Mouse (Mus musculus) G1E (cell line): ENCODE results near the gene Gm20708. TPM values are rescaled to one million over a fixed set of nuclear protein-coding genes. Genes with fewer than 3 reads are reported as not detected.

Experiments
- ATAC-seq: 2 replicates; pipeline ENCODE4 v1.8.0; 2016; ENCODE audit warnings: mild to moderate bottlenecking; ENCODE audit not compliant: insufficient number of reproducible peaks, poor library complexity, low FRiP score, severe bottlenecking; ENCODE audit errors: extremely low read depth
- DNase-seq: peaks from one replicate; pipeline ENCODE4 v3.0.0; 2012; ENCODE audit warnings: low spot score
- H3K27me3 ChIP-seq: 2 replicates; pipeline ENCODE4 v1.6.1; 2012; ENCODE audit warnings: mild to moderate bottlenecking, low read length, inconsistent platforms; ENCODE audit not compliant: insufficient read depth
- H3K36me3 ChIP-seq: replicated peaks from 2 replicates; pipeline ENCODE3; 2012; ENCODE audit warnings: mild to moderate bottlenecking, inconsistent platforms
- H3K4me1 ChIP-seq: 2 replicates; pipeline ENCODE4 v1.6.1; 2012; ENCODE audit warnings: low read depth, low read length, inconsistent platforms, mixed read lengths; ENCODE audit not compliant: insufficient read depth
- H3K4me3 ChIP-seq: 2 replicates; pipeline ENCODE4 v1.5.1; 2012; ENCODE audit warnings: low read depth, mild to moderate bottlenecking, inconsistent platforms, low read length, moderate library complexity, mixed read lengths
- H3K9me3 ChIP-seq: replicated peaks from 2 replicates; pipeline ENCODE4 v1.6.1; 2012; ENCODE audit warnings: inconsistent platforms
- CTCF ChIP-seq: IDR thresholded peaks from 2 replicates; pipeline ENCODE4 v1.5.1; 2012; ENCODE audit warnings: low read depth, low read length, inconsistent platforms, mixed read lengths
- GATA1 ChIP-seq: IDR thresholded peaks from 2 replicates; pipeline ENCODE4 v1.6.1; 2012; ENCODE audit warnings: borderline replicate concordance, low read length, inconsistent platforms, mixed read lengths
- GATA2 ChIP-seq: IDR thresholded peaks from 2 replicates; pipeline ENCODE4 v1.6.1; 2012; ENCODE audit warnings: low read depth, low read length, inconsistent platforms, borderline replicate concordance
- POLR2AphosphoS5 ChIP-seq: IDR thresholded peaks from 2 replicates; pipeline ENCODE4 v1.6.1; 2012; ENCODE audit warnings: low read depth, low read length, inconsistent platforms; ENCODE audit not compliant: insufficient replicate concordance
- TAL1 ChIP-seq: conservative IDR thresholded peaks from 2 replicates; pipeline ENCODE4 v1.6.1; 2012; ENCODE audit warnings: low read depth, low read length, inconsistent platforms, mixed read lengths
- polyA plus RNA-seq: library from polyadenylated mRNA; stranded (reverse); fragments of >175 nt; gene quantifications from 2 replicates; pipeline ENCODE4 v1.2.3, GENCODE M21; 2012
- total RNA-seq, 2 experiments: library from RNA; stranded (forward) in 1 of 2; stranded (reverse) in 1 of 2; fragments of 200-1000 nt in 1 of 2; fragments of >200 nt in 1 of 2; fragmentation: Nextera tagmentation in 1 of 2; gene quantifications; 2 replicates each; pipeline ENCODE4 v1.2.3; 2014 to 2017

Gene Gm20708
- total and polyA plus RNA-seq, 3 experiments: 0.09 to 8.7 TPM; not detected in 1

DNA sequence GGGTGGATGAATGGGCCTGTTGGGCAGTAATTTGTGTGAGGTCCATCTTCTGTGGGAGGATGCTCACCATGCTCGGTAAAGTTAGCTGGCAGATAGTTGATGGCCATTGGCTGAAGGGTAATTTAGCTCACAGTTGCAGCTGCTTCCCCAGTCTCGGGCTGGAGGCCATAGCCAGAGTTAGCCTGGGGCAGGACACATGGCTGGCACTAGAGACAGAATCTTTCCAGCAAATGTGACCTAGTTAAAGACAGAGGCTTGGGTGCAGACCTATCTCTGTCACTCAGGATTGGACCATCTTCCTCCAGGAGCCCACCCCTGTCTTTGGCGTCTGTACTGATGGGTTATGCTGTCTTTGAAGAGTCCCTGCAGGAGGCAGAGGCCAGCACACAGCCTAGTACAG lies 48.9 kb downstream of the Gm20708 start:
- peaks cover 7% of the 10 kb centered on the region for H3K9me3 ChIP-seq
- H3K4me3 ChIP-seq: no peak overlapping the region
- peaks cover 17% of the 10 kb centered on the region for H3K4me1 ChIP-seq
- DNase-seq: no peak
- peaks cover 52% of the 10 kb centered on the region for H3K36me3 ChIP-seq
- no peak for ATAC-seq
- H3K27me3 ChIP-seq: peaks cover 33% of the 10 kb centered on the region
- no peak for TF ChIP-seq TAL1
- TF ChIP-seq CTCF: no peak
- TF ChIP-seq POLR2AphosphoS5: no peak

DNA sequence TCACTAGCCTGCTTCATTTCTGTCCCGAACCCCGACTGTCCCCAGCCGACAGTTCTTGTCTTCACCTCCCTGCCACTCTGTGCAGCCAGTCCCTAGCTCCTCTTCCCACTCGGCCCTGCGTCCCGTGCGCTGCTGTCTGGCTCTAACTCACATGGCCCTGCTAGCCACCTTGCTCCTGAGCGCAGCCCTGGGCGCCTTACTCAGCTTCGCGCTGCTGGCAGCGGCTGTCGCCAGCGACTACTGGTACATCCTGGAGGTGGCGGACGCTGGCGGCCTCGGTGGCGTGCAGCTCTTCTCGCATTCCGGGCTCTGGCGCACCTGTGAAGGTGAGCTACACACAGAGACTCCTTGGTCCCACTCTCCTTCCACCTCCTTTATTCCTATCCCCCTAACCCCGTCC lies 51.1 kb downstream of the Gm20708 start, which contains the start of gene Tmem235:
Gene Tmem235 (plus strand): TSS at position 152 of the 400 bp plus-strand sequence.
- peaks cover 34% of the 10 kb centered on the region for H3K4me1 ChIP-seq
- ATAC-seq (no peak), DNase-seq (no peak)
- TF ChIP-seq GATA2: no peak
- TF ChIP-seq POLR2AphosphoS5: no peak
- TF ChIP-seq GATA1: no peak
- no peak for TF ChIP-seq CTCF
- TF ChIP-seq TAL1: no peak
- H3K9me3 ChIP-seq: peaks cover 7% of the 10 kb centered on the region
- H3K4me3 ChIP-seq: no peak within 1 kb of the TSS
- peaks cover 50% of the 10 kb centered on the region for H3K27me3 ChIP-seq
- H3K36me3 ChIP-seq: peaks cover 33% of the 10 kb centered on the region

DNA sequence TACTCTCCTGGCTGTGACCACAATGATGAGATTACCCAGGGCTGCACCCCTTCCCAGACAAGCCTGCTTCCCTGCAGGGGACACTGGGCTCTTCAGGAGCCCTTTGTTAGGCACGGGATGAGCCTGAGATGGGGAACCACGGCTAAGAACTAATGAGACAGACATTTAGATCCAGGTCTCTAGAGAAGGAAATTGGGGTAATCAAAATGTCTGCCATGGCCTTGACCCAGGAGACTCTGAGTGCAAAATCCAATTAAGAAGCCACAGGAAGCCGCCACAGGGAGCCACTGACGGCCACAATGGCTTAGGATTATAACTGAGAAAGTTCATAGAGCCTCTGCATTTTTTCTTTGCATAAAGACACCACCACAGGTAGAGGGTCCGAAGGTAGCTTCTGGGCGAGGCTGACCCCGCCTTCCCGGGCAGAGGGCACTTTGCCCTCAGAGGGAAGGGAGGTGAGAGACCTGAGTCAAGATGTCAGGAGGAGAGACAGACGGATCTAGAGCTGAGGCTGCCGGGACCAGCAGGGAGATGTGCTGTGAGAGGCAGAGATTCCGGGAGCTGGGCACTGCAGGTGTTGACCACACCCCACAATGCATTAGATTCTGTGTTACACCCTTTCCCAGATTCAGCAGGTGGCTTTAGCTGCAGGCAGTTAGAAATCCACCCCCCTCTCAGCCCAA lies 53.8 kb downstream of the Gm20708 start:
- ATAC-seq: no peak
- H3K27me3 ChIP-seq: peaks cover 75% of the 10 kb centered on the region

DNA sequence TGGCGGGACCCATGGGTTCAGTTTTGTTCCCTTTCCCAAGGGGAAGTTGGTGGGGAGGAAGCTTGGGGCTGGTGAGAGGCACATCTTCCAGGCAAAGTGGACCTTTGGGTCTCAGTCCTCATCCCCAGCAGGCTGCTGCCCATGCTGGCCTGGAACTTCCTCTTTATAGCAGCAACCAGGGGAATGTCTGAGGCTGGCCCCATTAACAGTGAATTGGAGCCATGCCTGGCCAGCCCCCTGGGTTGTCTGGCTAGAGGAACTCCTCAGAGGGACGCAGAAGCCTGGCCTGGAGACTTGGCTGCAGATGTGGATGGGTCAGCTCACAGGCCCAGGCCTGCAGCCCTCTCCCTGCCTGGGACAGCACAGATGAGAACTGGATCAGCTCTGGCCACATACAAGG lies 55.3 kb downstream of the Gm20708 start:
- Histone ChIP-seq H3K4me1 (peaks cover 32% of the 10 kb centered on the region), H3K27me3 (peaks cover 88% of the 10 kb centered on the region), H3K36me3 (no peaks in the 10 kb centered on the region), H3K9me3 (no peaks in the 10 kb centered on the region), H3K4me3 (no peak overlapping the region)
- DNase-seq (no peak), ATAC-seq (no peak)
- TF ChIP-seq GATA1 (no peak), GATA2 (no peak), POLR2AphosphoS5 (no peak), CTCF (no peak), TAL1 (no peak)

More for the DNA sequence above, 53.8 kb downstream of the Gm20708 start:
- Histone ChIP-seq H3K4me1 (peaks cover 32% of the 10 kb centered on the region), H3K4me3 (no peak overlapping the region), H3K9me3 (no peaks in the 10 kb centered on the region), H3K36me3 (peaks cover 7% of the 10 kb centered on the region)
- no peak for DNase-seq
- TF ChIP-seq GATA1: no peak
- TF ChIP-seq CTCF: no peak
- TF ChIP-seq POLR2AphosphoS5: no peak
- no peak for TF ChIP-seq TAL1
- no peak for TF ChIP-seq GATA2

DNA sequence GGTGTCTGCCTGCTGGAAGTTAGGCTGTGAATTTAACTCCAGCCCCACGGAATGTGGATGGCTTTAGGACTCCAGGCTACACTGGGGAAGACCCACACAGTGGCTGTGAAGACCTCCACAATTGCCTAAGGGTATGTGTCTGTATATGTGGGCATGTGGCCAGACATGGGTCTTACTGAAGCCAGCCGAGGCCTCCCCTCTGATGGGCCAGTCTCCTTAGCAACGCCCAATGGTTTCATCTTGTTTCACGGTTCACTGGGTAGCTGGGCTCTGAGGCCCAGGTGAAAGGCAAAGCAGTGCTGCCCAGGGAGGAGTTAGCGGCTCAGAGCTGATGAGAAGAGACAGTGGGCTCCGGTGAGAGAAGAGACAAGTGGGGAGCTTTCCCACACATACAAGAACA lies 56.5 kb downstream of the Gm20708 start:
- ATAC-seq: no peak
- H3K4me3 ChIP-seq: no peak overlapping the region
- H3K36me3 ChIP-seq: no peaks in the 10 kb centered on the region
- DNase-seq: no peak
- peaks cover 84% of the 10 kb centered on the region for H3K27me3 ChIP-seq
- H3K9me3 ChIP-seq: no peaks in the 10 kb centered on the region
- TF ChIP-seq GATA1: no peak
- no peak for TF ChIP-seq TAL1
- TF ChIP-seq CTCF: no peak
- TF ChIP-seq GATA2: no peak
- TF ChIP-seq POLR2AphosphoS5: no peak
- peaks cover 36% of the 10 kb centered on the region for H3K4me1 ChIP-seq

DNA sequence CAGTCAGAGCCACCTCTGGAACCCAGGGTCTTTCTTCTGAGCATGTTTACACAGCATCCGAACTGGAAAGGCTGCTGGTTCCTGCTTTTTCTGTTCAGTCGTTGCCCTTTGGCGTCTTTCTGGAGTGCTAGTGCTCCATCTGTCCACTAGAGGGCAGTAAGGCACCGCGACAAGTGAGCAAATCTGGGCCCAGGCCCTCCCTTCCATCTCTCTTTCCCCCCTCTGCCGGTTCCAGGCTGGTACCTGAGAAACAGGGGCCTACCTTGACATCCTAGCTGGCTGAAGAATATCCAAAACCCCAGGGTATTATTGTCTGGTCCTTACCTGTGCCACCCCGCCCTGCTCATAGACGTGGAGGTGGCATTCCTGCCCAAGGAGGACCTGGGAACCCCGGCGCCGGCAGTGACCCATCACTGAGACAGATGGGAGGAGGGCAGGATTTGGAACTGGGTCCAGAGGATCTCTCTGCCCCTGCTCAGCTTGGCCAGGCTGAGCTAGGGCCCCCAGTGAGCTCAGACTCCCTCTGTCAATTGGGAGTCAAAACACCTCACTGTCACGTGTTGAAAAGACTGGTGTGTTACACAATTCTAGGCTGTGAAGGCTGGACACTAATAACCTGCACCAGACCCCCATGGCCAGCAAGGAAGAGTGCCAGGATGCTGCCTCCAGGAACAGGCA lies 61.4 kb downstream of the Gm20708 start:
- DNase-seq (peak; percentile 65), ATAC-seq (0 out of 2 replicates have a peak, but pooled peaks have one; percentile 8)
- Histone ChIP-seq H3K27me3 (peaks cover 69% of the 10 kb centered on the region), H3K36me3 (no peaks in the 10 kb centered on the region), H3K4me3 (no peak overlapping the region), H3K4me1 (peaks cover 10% of the 10 kb centered on the region), H3K9me3 (no peaks in the 10 kb centered on the region)
- no peak for TF ChIP-seq TAL1
- TF ChIP-seq POLR2AphosphoS5: no peak
- TF ChIP-seq GATA1: no peak
- TF ChIP-seq CTCF: peak; percentile 90
